Mouse (Mus musculus) liver, embryonic 16.5 days (tissue): ENCODE measurements around the gene Prune1. TPM values are rescaled to one million over a fixed set of nuclear protein-coding genes. Genes with fewer than 3 reads are reported as not detected.
A peak's percentile ranks its signal among the peaks of the same experiment; 100 is the strongest.

ENCODE experiments used
- ATAC-seq: fragments of 200-750 bp; cut with Nextera tagmentation; 2 replicates; pipeline ENCODE4 v1.8.0; 2017; ENCODE audit warnings: low read depth, mild to moderate bottlenecking, moderate number of reproducible peaks, moderate library complexity
- H3K27ac ChIP-seq: fragments of 300-500 bp; sonication (generic); 2 replicates; pipeline ENCODE4 v1.5.1; 2014; ENCODE audit warnings: mild to moderate bottlenecking, low read length
- H3K27me3 ChIP-seq: fragments of 300-500 bp; sonication (generic); 2 replicates; pipeline ENCODE4 v1.6.1; 2014; ENCODE audit warnings: low read depth, low read length, mixed read lengths; ENCODE audit not compliant: control insufficient read depth, insufficient read depth
- H3K36me3 ChIP-seq: fragments of 300-500 bp; sonication (generic); 2 replicates; pipeline ENCODE4 v1.6.1; 2014; ENCODE audit warnings: mild to moderate bottlenecking; ENCODE audit not compliant: control insufficient read depth, insufficient read depth
- H3K4me1 ChIP-seq: fragments of 300-500 bp; sonication (generic); 2 replicates; pipeline ENCODE4 v1.6.1; 2014; ENCODE audit warnings: low read depth, low read length, mixed read lengths; ENCODE audit not compliant: control insufficient read depth
- H3K4me2 ChIP-seq: fragments of 300-500 bp; sonication (generic); 2 replicates; pipeline ENCODE4 v1.6.1; 2014; ENCODE audit warnings: low read depth, low read length, mixed read lengths
- H3K4me3 ChIP-seq: fragments of 300-500 bp; sonication (generic); 2 replicates; pipeline ENCODE4 v1.5.1; 2014; ENCODE audit warnings: low read depth, mild to moderate bottlenecking, low read length
- H3K9ac ChIP-seq: fragments of 300-500 bp; sonication (generic); 2 replicates; pipeline ENCODE4 v1.6.1; 2014; ENCODE audit warnings: low read depth, low read length
- H3K9me3 ChIP-seq: fragments of 300-500 bp; sonication (generic); replicated peaks from 2 replicates; pipeline ENCODE4 v1.6.1; 2016; ENCODE audit warnings: low read length; ENCODE audit not compliant: control insufficient read depth
- WGBS: fragments of 180-500 bp; shearing (Covaris S2); extraction: QIAGEN DNeasy Blood & Tissue Kit; methylation state at CpG from one replicate; pipeline ENCODE4 v1.1.7; 2014; ENCODE audit not compliant: insufficient replicate concordance; 5-methylcytosine and 5-hydroxymethylcytosine counted together
- polyA plus RNA-seq: library from polyadenylated mRNA; unstranded; fragments of >200 nt; fragmentation: Nextera tagmentation; extraction: Ambion mirVana; gene quantifications from 2 replicates; pipeline ENCODE4 v1.2.1, GENCODE M21; 2015

Prune1 gene
- polyA plus RNA-seq, 1 experiment from 2014 or later = 8.8 TPM

- H3K4me1 ChIP-seq = peaks cover 63% of the 10 kb centered on the region
- peak overlapping the region; percentile 18 for H3K4me3 ChIP-seq
- no peaks in the 10 kb centered on the region for H3K9me3 ChIP-seq
- no peaks in the 10 kb centered on the region for H3K27me3 ChIP-seq
- no peak for ATAC-seq
- H3K4me2 ChIP-seq = peak overlapping the region; percentile 97
- H3K9ac ChIP-seq = peak overlapping the region; percentile 29
- H3K36me3 ChIP-seq = peaks cover 25% of the 10 kb centered on the region
- H3K27ac ChIP-seq = peak overlapping the region; percentile 75
- 23% methylated on average over 12 of the region's 12 CpGs for WGBS
Observed at GRCm38 (mm10) chr3:95317414-95318080, 35.7 kb upstream of the Prune1 start.

DNA sequence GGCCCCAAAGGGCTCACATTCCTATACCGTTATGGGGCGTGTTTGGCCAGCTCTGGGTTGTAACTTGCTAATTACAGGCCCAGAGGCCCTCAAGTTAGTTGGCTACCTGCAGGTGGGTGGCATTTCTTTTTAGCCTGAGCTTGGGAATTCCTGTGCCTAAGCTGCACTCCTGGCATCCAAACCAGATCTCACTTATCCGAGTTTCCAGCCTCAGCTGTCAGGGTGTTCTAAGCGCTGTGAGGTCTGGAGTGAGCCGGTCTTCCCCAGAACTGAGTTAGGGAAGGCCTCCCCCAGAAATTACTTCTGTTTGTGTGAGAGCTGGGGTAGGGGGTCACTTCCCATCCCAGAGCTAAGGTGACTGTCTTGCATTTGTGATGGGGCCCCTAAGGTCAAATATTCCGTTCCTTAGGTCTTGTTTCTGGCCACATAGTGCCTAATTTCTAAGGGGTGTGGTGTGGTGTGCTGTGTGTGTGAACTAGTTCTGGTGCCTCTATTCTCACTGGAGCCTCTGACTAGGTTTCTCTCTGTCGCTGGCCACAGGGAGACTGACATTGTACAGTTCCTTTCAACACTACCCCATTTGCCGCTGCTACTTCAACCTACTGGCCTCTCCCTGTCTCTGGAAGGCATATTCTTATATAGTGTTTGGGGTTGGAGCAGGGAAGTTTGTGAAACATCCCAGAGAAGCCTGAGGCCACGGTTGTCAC, 34.1 kb upstream of the Prune1 start:
- no peaks in the 10 kb centered on the region for H3K27me3 ChIP-seq
- H3K36me3 ChIP-seq = peaks cover 10% of the 10 kb centered on the region
- peak overlapping the region; percentile 97 for H3K4me2 ChIP-seq
- no peak for ATAC-seq
- peak overlapping the region; percentile 90 for H3K4me3 ChIP-seq
- H3K27ac ChIP-seq = peak overlapping the region; percentile 91
- peak overlapping the region; percentile 97 for H3K9ac ChIP-seq
- 2% methylated on average over 9 of the region's 9 CpGs for whole genome bisulfite sequencing
- peaks cover 77% of the 10 kb centered on the region for H3K4me1 ChIP-seq
- no peaks in the 10 kb centered on the region for H3K9me3 ChIP-seq

GRCm38 (mm10) chr3:95315094-95315843, 33.4 kb upstream of the Prune1 start:
- ATAC-seq = peak; percentile 90
- H3K4me1 ChIP-seq = peaks cover 79% of the 10 kb centered on the region

DNA sequence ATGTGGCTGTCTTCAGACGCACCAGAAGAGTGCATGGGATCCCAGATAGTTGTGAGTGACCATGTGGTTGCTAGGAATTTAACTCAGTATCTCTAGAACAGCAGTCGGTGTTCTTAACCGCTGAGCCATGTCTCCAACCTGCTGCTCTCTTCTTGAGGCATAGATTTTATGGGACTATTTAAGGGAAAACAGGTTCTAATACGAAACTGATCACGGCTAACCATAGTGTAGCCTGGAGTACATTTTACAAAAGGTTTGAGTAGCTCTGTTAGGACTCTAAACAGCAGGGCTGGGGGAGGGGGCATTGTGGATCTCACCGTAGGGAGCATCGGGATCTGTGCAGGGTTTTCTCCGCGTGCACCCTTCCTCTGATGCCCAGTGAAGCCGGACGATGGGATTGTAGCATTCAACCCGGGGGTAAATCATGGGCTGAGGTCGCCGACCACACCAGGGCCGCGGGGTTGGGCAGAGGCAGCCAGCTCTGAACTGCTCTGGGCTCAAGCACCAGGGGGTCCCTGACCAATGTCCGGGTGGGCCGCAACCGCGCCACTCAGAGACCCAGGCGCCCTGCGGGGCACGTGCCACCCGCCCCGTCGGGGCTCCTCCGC, 32.7 kb upstream of the Prune1 start, which contains the start of gene Cers2:
Gene Cers2, plus strand, starts transcription at position 306 of the 608 bp plus-strand sequence.
- H3K36me3 ChIP-seq = no peaks in the 10 kb centered on the region
- ATAC-seq = no peak
- H3K4me2 ChIP-seq = peak within 1 kb of the TSS; percentile 97
- no peaks in the 10 kb centered on the region for H3K27me3 ChIP-seq
- peak within 1 kb of the TSS; percentile 90 for H3K4me3 ChIP-seq
- H3K9me3 ChIP-seq = no peaks in the 10 kb centered on the region
- H3K4me1 ChIP-seq = peaks cover 74% of the 10 kb centered on the region
- peak within 1 kb of the TSS; percentile 97 for H3K9ac ChIP-seq
- H3K27ac ChIP-seq = peak within 1 kb of the TSS; percentile 91
- WGBS = 2% methylated on average over 26 of the region's 27 CpGs

More at GRCm38 (mm10) chr3:95315094-95315843, 33.4 kb upstream of the Prune1 start:
- H3K4me3 ChIP-seq = peak overlapping the region; percentile 90
- H3K4me2 ChIP-seq = peak overlapping the region; percentile 97
- peaks cover 3% of the 10 kb centered on the region for H3K36me3 ChIP-seq
- no peaks in the 10 kb centered on the region for H3K27me3 ChIP-seq
- H3K9ac ChIP-seq = peak overlapping the region; percentile 97
- peak overlapping the region; percentile 91 for H3K27ac ChIP-seq
- H3K9me3 ChIP-seq = no peaks in the 10 kb centered on the region
- WGBS = under 1% methylated on average over 63 of the region's 71 CpGs

- H3K36me3 ChIP-seq = no peaks in the 10 kb centered on the region
- H3K9me3 ChIP-seq = no peaks in the 10 kb centered on the region
- H3K4me1 ChIP-seq = peaks cover 72% of the 10 kb centered on the region
- ATAC-seq = no peak
- 45% methylated on average over 6 of the region's 6 CpGs for WGBS
- no peaks in the 10 kb centered on the region for H3K27me3 ChIP-seq
- peak overlapping the region; percentile 97 for H3K4me2 ChIP-seq
- H3K27ac ChIP-seq = peak overlapping the region; percentile 91
- peak overlapping the region; percentile 97 for H3K9ac ChIP-seq
- peak overlapping the region; percentile 90 for H3K4me3 ChIP-seq
Observed at GRCm38 (mm10) chr3:95314075-95314474, 32.2 kb upstream of the Prune1 start.

GRCm38 (mm10) chr3:95313476-95313875, 31.6 kb upstream of the Prune1 start:
- no peak for ATAC-seq
- Histone ChIP-seq H3K27ac (peak overlapping the region; percentile 91), H3K36me3 (no peaks in the 10 kb centered on the region), H3K4me3 (peak overlapping the region; percentile 90), H3K27me3 (no peaks in the 10 kb centered on the region), H3K9me3 (no peaks in the 10 kb centered on the region), H3K4me1 (peaks cover 66% of the 10 kb centered on the region), H3K9ac (peak overlapping the region; percentile 97), H3K4me2 (peak overlapping the region; percentile 97)
- WGBS = 16% methylated on average over 7 of the region's 7 CpGs

DNA sequence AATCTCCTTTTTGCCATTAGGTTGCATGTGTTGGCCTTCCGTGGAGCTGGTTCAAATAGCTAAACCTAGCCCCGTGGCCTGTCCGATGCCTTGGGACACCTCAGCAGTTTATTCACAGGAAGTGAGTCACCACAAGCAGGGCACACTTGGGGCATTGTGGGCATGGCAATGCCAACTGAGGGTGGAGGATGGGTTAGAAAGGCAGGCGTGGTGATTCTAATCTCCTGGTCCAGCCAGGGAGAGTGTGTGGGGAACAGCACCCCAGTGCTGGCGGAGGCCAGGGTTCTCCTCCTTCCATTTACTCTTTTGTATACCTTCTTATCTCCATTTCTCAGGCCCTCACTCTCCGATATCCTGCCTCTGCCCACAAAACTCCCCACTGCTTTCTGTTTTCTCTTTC, 30.7 kb upstream of the Prune1 start:
- ATAC-seq = peak; percentile 33
- H3K4me3 ChIP-seq = peak overlapping the region; percentile 90
- H3K4me1 ChIP-seq = peaks cover 57% of the 10 kb centered on the region
- H3K4me2 ChIP-seq = peak overlapping the region; percentile 97
- H3K9ac ChIP-seq = peak overlapping the region; percentile 97
- peak overlapping the region; percentile 91 for H3K27ac ChIP-seq
- no peaks in the 10 kb centered on the region for H3K9me3 ChIP-seq
- H3K36me3 ChIP-seq = no peaks in the 10 kb centered on the region
- WGBS = 12% methylated on average over 6 of the region's 6 CpGs
- H3K27me3 ChIP-seq = no peaks in the 10 kb centered on the region

GRCm38 (mm10) chr3:95310968-95311882, 29.3 kb upstream of the Prune1 start:
- Histone ChIP-seq H3K4me1 (peaks cover 46% of the 10 kb centered on the region), H3K9ac (no peak overlapping the region), H3K4me3 (no peak overlapping the region), H3K9me3 (no peaks in the 10 kb centered on the region), H3K27me3 (no peaks in the 10 kb centered on the region), H3K4me2 (peak overlapping the region; percentile 3; the same call in 1 of the 2 replicates), H3K36me3 (no peaks in the 10 kb centered on the region), H3K27ac (peak overlapping the region; percentile 71)
- ATAC-seq = no peak
- WGBS = 38% methylated on average over 9 of the region's 9 CpGs
